Mouse (Mus musculus) mesoderm, embryonic 11.5 days (tissue): ENCODE measurements at regions not wholly inside any gene's neighbourhood (a gene's known extent, or its start where the extent isn't known, plus 50 kb on each side); places are given as distances from the start of the nearest gene placed in this dataset.

Experiments used
- DNase-seq: peaks from one replicate; pipeline ENCODE4 v3.0.0-alpha.2; 2012; ENCODE audit warnings: low read depth, low spot score

- no peak for DNase-seq
These were observed 1036.9 kb downstream of the Pcdh17 start for GRCm38 (mm10) chr14:85480216-85480615.

GRCm38 (mm10) chr14:85507419-85508170 is 1064.2 kb downstream of the Pcdh17 start:
- DNase-seq, result peak; percentile 33

- peak; percentile 18 for DNase-seq
These were observed 1065.2 kb downstream of the Pcdh17 start for GRCm38 (mm10) chr14:85508527-85508926.
